Mouse (Mus musculus) liver, embryonic 14.5 days (tissue): ENCODE measurements around the gene Serhl. TPM values are rescaled to one million over a fixed set of nuclear protein-coding genes. Genes with fewer than 3 reads are reported as not detected.
A peak's percentile ranks its signal among the peaks of the same experiment; 100 is the strongest.
"Not testable (repeated sequence)": the region's sequence is repeated elsewhere in the genome, so short reads cannot be mapped to it uniquely, and the experiment has no call there.

Experiments
- ATAC-seq: fragments of 200-750 bp; cut with Nextera tagmentation; 2 replicates; pipeline ENCODE4 v1.8.0; 2017; ENCODE audit warnings: moderate number of reproducible peaks, mild to moderate bottlenecking, moderate library complexity; ENCODE audit not compliant: insufficient read depth
- DNase-seq, 3 experiments: peaks; one replicate each; pipeline ENCODE4 v3.0.0-alpha.2; 2012 to 2013; ENCODE audit warnings: low read depth in 3 of 3, low spot score in 3 of 3
- H3K27ac ChIP-seq: fragments of 300-500 bp; sonication (generic); 2 replicates; pipeline ENCODE4 v1.5.1; 2014; ENCODE audit warnings: moderate library complexity, mild to moderate bottlenecking, control low read depth, inconsistent platforms
- H3K27me3 ChIP-seq: fragments of 300-500 bp; sonication (generic); 2 replicates; pipeline ENCODE4 v1.6.1; 2014; ENCODE audit warnings: mild to moderate bottlenecking, low read length, moderate library complexity; ENCODE audit not compliant: control insufficient read depth, insufficient read depth
- H3K36me3 ChIP-seq: fragments of 300-500 bp; sonication (generic); replicated peaks from 2 replicates; pipeline ENCODE4 v1.6.1; 2014; ENCODE audit warnings: low read depth; ENCODE audit not compliant: control insufficient read depth, insufficient read depth
- H3K4me1 ChIP-seq, 2 experiments: fragments of 200-500 bp in 1 of 2; fragments of 300-500 bp in 1 of 2; sonication (generic) in 1 of 2; replicated peaks; 2 replicates each; pipeline ENCODE4 v1.6.1; 2012 to 2014; ENCODE audit warnings: antibody characterized with exemption in 1 of 2, inconsistent platforms in 1 of 2, low read length in 1 of 2; ENCODE audit not compliant: control insufficient read depth in 2 of 2, insufficient read depth in 2 of 2
- H3K4me2 ChIP-seq: fragments of 300-500 bp; sonication (generic); 2 replicates; pipeline ENCODE4 v1.6.1; 2014; ENCODE audit warnings: low read depth, mild to moderate bottlenecking, control low read depth, moderate library complexity
- H3K4me3 ChIP-seq, 2 experiments: fragments of 200-500 bp in 1 of 2; fragments of 300-500 bp in 1 of 2; sonication (generic) in 1 of 2; 2 replicates each; pipeline ENCODE4 v1.5.1; 2012 to 2014; ENCODE audit warnings: low read depth in 2 of 2, low read length in 2 of 2, mild to moderate bottlenecking in 2 of 2, control low read depth in 1 of 2, inconsistent platforms in 1 of 2, moderate library complexity in 1 of 2; ENCODE audit not compliant: insufficient read depth in 1 of 2
- H3K9ac ChIP-seq: fragments of 300-500 bp; sonication (generic); replicated peaks from 2 replicates; pipeline ENCODE4 v1.6.1; 2014; ENCODE audit warnings: mild to moderate bottlenecking, control low read depth, moderate library complexity
- H3K9me3 ChIP-seq: fragments of 300-500 bp; sonication (generic); 2 replicates; pipeline ENCODE4 v1.6.1; 2016; ENCODE audit warnings: low read length, mixed read lengths; ENCODE audit not compliant: control insufficient read depth
- CTCF ChIP-seq: IDR thresholded peaks from 2 replicates; pipeline ENCODE4 v1.5.1; 2016; ENCODE audit warnings: antibody characterized with exemption, low read depth, control low read depth
- EP300 ChIP-seq: IDR thresholded peaks from 2 replicates; pipeline ENCODE4 v1.6.1; 2016; ENCODE audit warnings: antibody characterized with exemption, low read depth
- WGBS: fragments of 180-500 bp; shearing (Covaris S2); extraction: QIAGEN DNeasy Blood & Tissue Kit; methylation state at CpG from one replicate; pipeline ENCODE4 v1.1.7; 2014; ENCODE audit not compliant: insufficient replicate concordance; 5-methylcytosine and 5-hydroxymethylcytosine counted together
- polyA plus RNA-seq, 2 experiments: library from polyadenylated mRNA; depleted of rRNA in 1 of 2; stranded (reverse) in 1 of 2; unstranded in 1 of 2; fragments of >200 nt; fragmentation: Nextera tagmentation in 1 of 2; extraction: Ambion mirVana in 1 of 2; gene quantifications; 2 replicates each; pipeline versions ENCODE4 v1.2.1 to v1.2.3; 2012 to 2014

The Serhl gene
- polyA plus RNA-seq, 2 experiments = 12.4 to 14.8 TPM

DNA sequence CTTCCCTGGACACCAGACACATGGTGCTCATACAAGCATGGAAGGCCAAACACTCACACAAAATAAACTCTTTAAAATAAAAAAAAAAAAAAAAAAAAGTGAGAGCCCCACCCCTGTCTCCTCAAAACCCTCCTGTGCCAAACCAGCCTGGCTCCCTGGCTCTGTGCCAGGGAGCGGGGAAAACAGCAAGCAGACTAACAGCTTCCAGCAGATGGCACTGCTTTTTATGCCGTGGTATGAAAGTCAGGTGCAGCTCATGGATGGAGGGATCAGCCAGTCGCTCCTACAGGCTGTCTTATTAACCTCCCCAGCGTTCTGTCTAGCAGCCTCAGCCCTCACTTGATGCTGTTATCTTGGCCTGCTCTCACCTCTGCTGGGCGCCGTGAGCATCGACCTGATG lies 29.1 kb downstream of the Serhl start:
- no peak for TF ChIP-seq EP300
- DNase-seq = no peak
- Histone ChIP-seq H3K9me3 (no peaks in the 10 kb centered on the region), H3K4me1 (peaks cover 4% of the 10 kb centered on the region in 2 experiments; a peak in 2 of 4 replicates), H3K27me3 (no peaks in the 10 kb centered on the region), H3K9ac (no peak overlapping the region), H3K27ac (no peak overlapping the region), H3K4me3 (no peak overlapping the region), H3K36me3 (peaks cover 21% of the 10 kb centered on the region; the same call in 1 of the 2 replicates), H3K4me2 (no peak overlapping the region)
- ATAC-seq = no peak
- WGBS = 69% methylated on average over 7 of the region's 7 CpGs

DNA sequence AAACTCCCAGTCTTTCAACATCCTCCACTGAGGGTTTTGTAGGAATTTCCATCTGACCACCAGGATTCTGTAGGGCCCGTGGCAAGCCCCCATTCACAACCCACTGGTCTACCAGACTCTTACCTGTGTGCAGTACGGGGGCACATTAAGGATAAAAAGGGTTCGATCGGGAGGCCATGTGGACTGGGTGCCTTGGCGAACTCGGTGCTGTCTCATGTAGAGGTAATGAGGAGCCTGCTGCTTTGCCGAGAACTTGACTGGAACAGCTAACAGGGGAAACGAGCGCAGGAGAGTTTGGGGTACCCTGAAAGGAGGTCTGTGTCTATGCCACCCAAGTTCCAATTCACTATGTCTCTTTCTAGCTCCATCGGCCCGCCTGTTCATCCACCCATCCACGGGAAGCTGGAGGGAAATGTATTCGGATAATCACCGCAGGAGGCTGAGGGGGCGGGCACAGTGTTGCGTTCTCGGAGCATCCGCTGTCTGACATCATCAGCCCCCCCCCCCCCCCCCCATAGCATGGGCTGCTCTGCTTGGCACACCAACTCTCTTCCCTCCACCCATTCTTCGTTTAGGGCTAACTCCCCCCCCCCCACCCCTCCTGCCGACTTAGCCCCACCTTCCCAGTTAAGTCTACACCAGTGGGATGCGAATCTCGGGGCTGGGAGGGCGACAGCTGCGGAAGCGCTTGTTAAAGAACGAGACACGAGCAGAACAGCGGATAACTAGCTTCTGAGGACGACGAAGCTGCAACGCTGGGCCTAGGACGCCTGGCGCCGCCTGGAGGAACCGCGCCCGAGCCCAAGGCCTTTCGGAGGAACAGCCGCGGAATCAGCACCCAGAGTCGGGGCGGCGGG lies 32.6 kb downstream of the Serhl start:
- peak; percentile 61 for TF ChIP-seq CTCF
- no peak for TF ChIP-seq EP300
- Histone ChIP-seq H3K27ac (peak overlapping the region; percentile 44), H3K4me1 (peaks cover 4% of the 10 kb centered on the region in 2 experiments; a peak in 2 of 4 replicates), H3K9me3 (no peaks in the 10 kb centered on the region), H3K4me3 (peak overlapping the region; percentile 86 to 95), H3K27me3 (no peaks in the 10 kb centered on the region), H3K9ac (peak overlapping the region; percentile 68), H3K4me2 (peak overlapping the region; percentile 86), H3K36me3 (peaks cover 33% of the 10 kb centered on the region)
- ATAC-seq (peak; percentile 56), DNase-seq (peak; percentile 37 to 47 (median 37))
- WGBS = 4% methylated on average over 42 of the region's 43 CpGs

DNA sequence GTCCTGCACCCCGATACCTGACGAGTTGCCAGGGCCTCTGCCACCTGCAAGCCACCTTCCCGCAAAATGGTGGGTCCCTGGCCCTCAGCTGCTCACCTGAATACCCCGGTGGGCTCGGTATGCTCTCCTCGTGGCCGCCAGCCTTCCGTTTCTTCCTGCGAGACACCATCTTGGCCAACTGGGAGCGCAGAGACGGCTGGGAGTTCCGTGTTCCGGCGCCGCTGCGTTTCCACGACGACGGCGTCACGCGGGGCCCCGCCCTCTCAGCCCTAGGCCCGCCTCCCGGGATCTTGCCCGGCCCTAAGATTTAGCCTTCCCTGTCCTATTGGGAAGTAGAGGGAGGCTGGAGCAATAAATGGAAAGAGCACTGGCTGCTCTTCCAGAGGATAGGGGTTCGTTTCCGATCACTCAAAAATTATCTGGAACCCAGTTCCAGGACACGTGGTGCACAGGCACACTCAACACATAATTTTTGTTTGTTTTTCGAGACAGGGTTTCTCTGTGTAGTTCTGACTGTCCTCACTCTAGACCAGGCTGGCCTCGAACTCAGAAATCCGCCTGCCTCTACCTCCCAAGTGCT lies 33.4 kb downstream of the Serhl start, which contains the start of gene Rrp7a:
TSS of gene Rrp7a (minus strand) at position 236 of the 580 bp plus-strand sequence.
- Histone ChIP-seq H3K4me3 (peak within 1 kb of the TSS; percentile 86 to 95), H3K4me2 (peak within 1 kb of the TSS; percentile 86), H3K36me3 (peaks cover 35% of the 10 kb centered on the region), H3K9ac (peak within 1 kb of the TSS; percentile 68), H3K27me3 (no peaks in the 10 kb centered on the region), H3K4me1 (peaks cover 4% of the 10 kb centered on the region in 2 experiments; a peak in 2 of 4 replicates), H3K9me3 (no peaks in the 10 kb centered on the region), H3K27ac (peak within 1 kb of the TSS; percentile 44)
- ATAC-seq (peak; percentile 88), DNase-seq (peak; percentile 63 to 69 (median 67))
- TF ChIP-seq EP300 (no peak), CTCF (no peak)
- WGBS = 3% methylated on average over 32 of the region's 32 CpGs

DNA sequence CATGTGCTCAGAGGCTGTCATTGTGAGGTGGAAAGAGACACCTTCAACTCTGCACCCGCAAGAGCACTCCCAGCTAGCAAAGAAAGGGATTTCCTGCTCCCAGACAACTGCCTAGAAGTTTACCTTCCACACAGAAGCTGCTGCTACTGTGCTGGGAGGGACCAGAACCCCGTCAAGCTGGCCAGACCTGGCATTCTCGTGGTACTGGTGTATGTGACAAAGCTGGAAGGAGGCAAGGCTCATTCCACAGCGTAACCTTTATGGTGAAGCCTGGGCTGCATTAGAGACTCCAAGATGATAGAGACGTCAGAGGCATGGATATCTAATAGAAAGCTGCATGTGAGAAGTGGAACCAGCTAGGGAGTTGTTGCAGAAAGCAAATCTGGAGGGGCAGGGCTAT lies 35.3 kb downstream of the Serhl start:
- WGBS = 75% methylated on average over 5 of the region's 5 CpGs
- H3K4me1 ChIP-seq = peaks cover 4% of the 10 kb centered on the region in 2 experiments; a peak in 2 of 4 replicates
- ATAC-seq (no peak), DNase-seq (no peak)
- H3K9me3 ChIP-seq = no peaks in the 10 kb centered on the region
- H3K36me3 ChIP-seq = peaks cover 36% of the 10 kb centered on the region
- no peak overlapping the region for H3K9ac ChIP-seq
- TF ChIP-seq EP300 = no peak
- TF ChIP-seq CTCF = no peak
- H3K4me3 ChIP-seq = no peak overlapping the region
- no peaks in the 10 kb centered on the region for H3K27me3 ChIP-seq
- H3K4me2 ChIP-seq = no peak overlapping the region
- no peak overlapping the region for H3K27ac ChIP-seq

DNA sequence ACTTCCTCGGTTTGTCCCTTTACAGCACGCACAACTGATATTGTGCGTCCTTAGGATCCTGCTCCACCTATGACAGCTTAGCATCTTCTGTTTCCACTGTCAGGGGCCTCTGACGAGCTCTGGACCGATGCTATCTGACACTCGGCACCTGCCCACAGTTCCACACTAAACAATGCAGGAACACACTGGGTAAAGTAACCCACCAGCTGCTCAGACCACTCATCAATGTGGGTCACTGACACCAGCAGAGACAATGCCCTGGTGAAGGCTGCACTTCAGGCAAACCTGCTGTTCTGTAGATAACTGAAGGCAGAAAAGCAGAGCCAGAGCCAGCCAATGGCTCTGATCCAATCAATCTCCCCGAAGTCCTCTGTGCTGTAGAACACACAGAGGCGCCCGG lies 37.3 kb downstream of the Serhl start:
- H3K4me3 ChIP-seq = no peak overlapping the region

DNA sequence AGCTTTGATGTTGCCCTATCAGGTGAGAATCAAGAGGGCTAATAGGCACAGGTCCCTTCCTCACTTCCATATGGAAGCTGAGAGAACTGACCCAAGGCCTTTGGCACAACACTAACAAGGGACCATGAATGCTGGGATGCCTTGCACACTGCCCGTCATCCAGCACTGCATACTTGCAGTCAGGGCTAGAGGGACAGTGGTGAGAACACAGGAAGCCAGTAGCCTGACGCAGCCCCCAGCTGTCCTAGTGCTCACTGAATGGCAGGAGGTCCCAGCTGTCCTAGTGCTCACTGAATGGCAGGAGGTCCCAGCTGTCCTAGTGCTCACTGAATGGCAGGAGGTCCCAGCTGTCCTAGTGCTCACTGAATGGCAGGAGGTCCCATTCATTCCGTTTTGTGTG lies 37.7 kb downstream of the Serhl start:
- not testable (repeated sequence) for H3K27me3 ChIP-seq, H3K9ac ChIP-seq, H3K27ac ChIP-seq, ATAC-seq, H3K4me1 ChIP-seq, H3K9me3 ChIP-seq, H3K4me3 ChIP-seq, DNase-seq, H3K4me2 ChIP-seq
- peaks cover 60% of the 10 kb centered on the region for H3K36me3 ChIP-seq
- WGBS = 85% methylated on average over 3 of the region's 3 CpGs

More for the DNA sequence above, 37.3 kb downstream of the Serhl start:
- Histone ChIP-seq H3K27ac (no peak overlapping the region), H3K4me2 (no peak overlapping the region), H3K27me3 (no peaks in the 10 kb centered on the region), H3K36me3 (peaks cover 56% of the 10 kb centered on the region), H3K4me1 (peaks cover 2% of the 10 kb centered on the region in 2 experiments; a peak in 2 of 4 replicates), H3K9me3 (no peaks in the 10 kb centered on the region), H3K9ac (no peak overlapping the region)
- WGBS = 85% methylated on average over 9 of the region's 9 CpGs
- TF ChIP-seq EP300 (no peak), CTCF (no peak)
- DNase-seq (no peak), ATAC-seq (no peak)
